Mouse (Mus musculus): ENCODE data around the gene Fgf2. TPM values are rescaled to one million over a fixed set of nuclear protein-coding genes. Genes with fewer than 3 reads are reported as not detected.

The Fgf2 gene
- polyA plus RNA-seq, 1 experiment from 2014 or later, result 4.8 TPM

DNA sequence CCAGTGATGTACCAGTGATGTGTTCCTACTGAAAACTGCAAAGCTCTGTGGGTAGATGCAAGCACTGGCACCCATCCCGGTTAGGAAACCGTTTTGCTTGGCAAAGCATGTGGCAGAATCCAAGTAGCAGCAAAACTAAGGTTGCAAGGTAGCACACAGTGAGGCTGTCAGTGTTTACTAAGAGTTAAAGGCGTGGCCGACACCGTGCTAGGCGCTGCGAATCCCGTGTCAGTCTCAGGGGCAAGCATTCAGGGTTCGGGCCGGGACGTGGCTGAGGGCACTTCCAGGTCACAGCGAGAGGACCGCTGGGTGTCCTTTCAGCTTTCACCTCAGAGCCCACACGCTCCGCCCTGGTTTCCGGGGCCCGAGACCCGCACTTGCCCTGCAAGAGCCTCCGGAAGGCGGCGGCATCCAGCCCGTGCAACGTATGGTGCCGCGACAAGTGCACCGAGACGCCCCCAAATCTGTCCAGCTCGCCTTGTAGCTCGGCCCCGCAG lies 70.9 kb downstream of the Fgf2 start:
- Histone ChIP-seq H3K4me1 (peaks cover 17% of the 10 kb centered on the region), H3K9me3 (replicated peaks) (no peaks in the 10 kb centered on the region), H3K27me3 (no peaks in the 10 kb centered on the region), H3K4me2 (replicated peaks) (peak overlapping the region; percentile 74), H3K36me3 (0 out of 2 replicates have a peak, but pooled peaks cover 3% of the 10 kb centered on the region), H3K27ac (replicated peaks) (peak overlapping the region; percentile 94), H3K9ac (peak overlapping the region; percentile 69), H3K4me3 (replicated peaks) (peak overlapping the region; percentile 95)
- no peak for ATAC-seq (ENCODE audit: insufficient number of reproducible peaks, low FRiP score, low TSS enrichment, low read depth)
- WGBS, result under 1% methylated on average over 30 of the region's 30 CpGs

DNA sequence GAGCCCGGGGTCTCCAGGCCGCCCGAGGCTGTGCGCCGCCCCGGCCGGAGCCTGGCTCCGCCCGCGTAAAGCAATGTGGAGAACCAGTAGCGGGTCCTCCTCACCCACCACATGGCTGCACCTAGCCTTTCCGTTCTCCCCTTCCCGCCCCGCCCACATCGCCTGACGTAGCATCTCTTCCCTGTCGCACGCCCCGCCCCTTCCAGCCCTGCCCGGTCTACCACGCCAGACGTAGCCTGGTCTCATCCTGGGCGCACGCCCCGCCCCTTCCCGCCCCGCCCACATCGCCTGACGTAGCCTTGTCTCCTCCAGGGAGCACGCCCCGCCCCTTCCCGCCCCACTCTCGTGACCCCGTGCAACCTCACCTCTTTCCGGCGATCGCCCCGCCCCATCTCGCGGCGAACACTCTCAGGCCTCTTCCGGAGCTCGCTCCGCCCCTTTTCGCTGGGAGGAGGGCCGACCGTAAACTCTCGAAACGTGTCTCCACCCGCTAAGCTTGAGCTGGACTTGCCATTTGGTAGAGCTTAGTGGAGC lies 71.4 kb downstream of the Fgf2 start, which contains the start of gene Spata5:
Gene Spata5, plus strand, starts transcription at position 439 of the 534 bp plus-strand sequence.
- H3K36me3 ChIP-seq, result 0 out of 2 replicates have a peak, but pooled peaks cover 3% of the 10 kb centered on the region
- peak; percentile 98 for ATAC-seq (ENCODE audit: insufficient number of reproducible peaks, low FRiP score, low TSS enrichment, low read depth)
- H3K4me2 ChIP-seq (replicated peaks), result peak within 1 kb of the TSS; percentile 74
- peaks cover 17% of the 10 kb centered on the region for H3K4me1 ChIP-seq
- peak within 1 kb of the TSS; percentile 95 for H3K4me3 ChIP-seq (replicated peaks)
- H3K9me3 ChIP-seq (replicated peaks), result no peaks in the 10 kb centered on the region
- H3K27me3 ChIP-seq, result no peaks in the 10 kb centered on the region
- peak within 1 kb of the TSS; percentile 94 for H3K27ac ChIP-seq (replicated peaks)
- under 1% methylated on average over 43 of the region's 50 CpGs for WGBS
- peak within 1 kb of the TSS; percentile 69 for H3K9ac ChIP-seq

- H3K9ac ChIP-seq, result peak within 1 kb of the TSS; percentile 69
- under 1% methylated on average over 49 of the region's 50 CpGs for WGBS
- H3K36me3 ChIP-seq, result 0 out of 2 replicates have a peak, but pooled peaks cover 6% of the 10 kb centered on the region
- H3K4me3 ChIP-seq (replicated peaks), result peak within 1 kb of the TSS; percentile 95
- peak; percentile 88 for ATAC-seq (ENCODE audit: insufficient number of reproducible peaks, low FRiP score, low TSS enrichment, low read depth)
- H3K4me2 ChIP-seq (replicated peaks), result peak within 1 kb of the TSS; percentile 74
- H3K9me3 ChIP-seq (replicated peaks), result no peaks in the 10 kb centered on the region
- no peaks in the 10 kb centered on the region for H3K27me3 ChIP-seq
- H3K4me1 ChIP-seq, result peaks cover 17% of the 10 kb centered on the region
- peak within 1 kb of the TSS; percentile 94 for H3K27ac ChIP-seq (replicated peaks)
These were observed 71.9 kb downstream of the Fgf2 start, which contains the start of gene Nudt6 for GRCm38 (mm10) chr3:37420072-37420471. Nudt6 (minus strand) TSS chr3:37420211.

DNA sequence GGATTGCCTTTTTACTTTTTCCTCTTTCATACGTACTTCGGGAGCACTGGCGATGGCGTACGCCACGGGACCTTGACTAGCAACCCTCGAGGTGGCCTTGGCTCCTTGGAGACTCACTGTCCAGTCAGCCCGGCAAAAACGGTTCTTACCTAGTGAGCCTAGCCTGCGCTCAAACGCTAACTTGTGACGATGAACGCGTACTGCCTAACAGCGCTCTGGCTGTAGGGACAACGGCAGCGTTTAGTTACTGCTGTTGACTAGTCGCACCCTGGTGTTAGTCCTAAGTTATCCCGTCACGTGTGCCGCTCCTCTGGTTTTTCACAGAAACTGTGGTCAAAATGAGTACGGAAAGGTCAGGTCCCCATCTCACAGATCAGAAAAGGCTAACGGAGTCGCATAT lies 72.5 kb downstream of the Fgf2 start:
- ATAC-seq (ENCODE audit: insufficient number of reproducible peaks, low FRiP score, low TSS enrichment, low read depth), result no peak
- peak overlapping the region; percentile 95 for H3K4me3 ChIP-seq (replicated peaks)

DNA sequence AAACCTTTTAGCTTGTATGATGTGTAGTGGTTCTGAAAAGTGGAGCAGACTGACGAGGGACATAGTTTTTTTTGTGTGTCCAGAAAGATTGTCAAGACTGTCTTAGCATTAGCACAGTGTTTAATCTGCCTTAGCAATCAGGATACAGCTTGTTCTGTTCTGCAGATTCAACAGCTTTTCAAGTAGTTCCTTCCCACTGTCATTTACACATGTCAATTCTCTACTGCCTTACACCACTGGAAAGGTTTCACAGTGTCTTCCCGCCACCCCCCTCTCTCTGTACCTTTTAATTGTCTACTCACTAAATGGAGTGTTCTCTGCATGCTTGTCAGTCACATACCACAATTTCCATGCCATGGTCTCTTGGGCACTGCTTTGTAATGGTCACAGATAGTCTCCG lies 73.0 kb downstream of the Fgf2 start:
- Histone ChIP-seq H3K9me3 (replicated peaks) (no peaks in the 10 kb centered on the region), H3K27ac (replicated peaks) (0 out of 2 replicates have a peak overlapping the region, but pooled peaks have one; percentile 92), H3K27me3 (no peaks in the 10 kb centered on the region), H3K9ac (peak overlapping the region; percentile 63), H3K4me3 (replicated peaks) (peak overlapping the region; percentile 95), H3K4me2 (replicated peaks) (peak overlapping the region; percentile 72), H3K4me1 (peaks cover 17% of the 10 kb centered on the region), H3K36me3 (peaks cover 9% of the 10 kb centered on the region)
- WGBS, result 5% methylated on average over 3 of the region's 3 CpGs
- ATAC-seq (ENCODE audit: insufficient number of reproducible peaks, low FRiP score, low TSS enrichment, low read depth), result no peak

More for the DNA sequence above, 72.5 kb downstream of the Fgf2 start:
- peak overlapping the region; percentile 63 for H3K9ac ChIP-seq
- peaks cover 17% of the 10 kb centered on the region for H3K4me1 ChIP-seq
- peak overlapping the region; percentile 92 for H3K27ac ChIP-seq (replicated peaks)
- peak overlapping the region; percentile 72 for H3K4me2 ChIP-seq (replicated peaks)
- WGBS, result under 1% methylated on average over 24 of the region's 24 CpGs
- no peaks in the 10 kb centered on the region for H3K27me3 ChIP-seq
- H3K36me3 ChIP-seq, result 0 out of 2 replicates have a peak, but pooled peaks cover 6% of the 10 kb centered on the region
- H3K9me3 ChIP-seq (replicated peaks), result no peaks in the 10 kb centered on the region

DNA sequence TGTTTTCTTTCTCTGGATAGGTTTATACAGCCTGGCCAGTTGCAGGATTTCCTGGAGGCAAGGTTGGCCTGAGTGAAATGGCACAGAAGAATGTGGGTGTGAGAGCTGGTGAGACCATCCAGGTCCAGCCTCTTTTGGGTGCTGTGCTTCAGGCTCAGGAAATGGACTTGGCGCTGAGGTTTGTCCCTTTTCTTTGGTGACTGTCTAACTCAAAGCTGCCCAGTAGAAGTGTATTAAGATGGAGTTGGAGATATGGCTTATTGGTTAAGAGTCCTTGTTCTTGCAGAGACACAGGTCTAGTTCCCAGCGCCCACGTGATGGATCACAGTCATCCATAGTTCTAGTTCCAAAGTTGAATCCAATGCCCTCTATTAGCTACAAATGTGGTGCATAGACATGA lies 77.9 kb downstream of the Fgf2 start:
- H3K9me3 ChIP-seq (replicated peaks), result no peaks in the 10 kb centered on the region
- H3K4me1 ChIP-seq, result peaks cover 6% of the 10 kb centered on the region
- no peak overlapping the region for H3K9ac ChIP-seq
- no peak overlapping the region for H3K4me3 ChIP-seq (replicated peaks)
- no peaks in the 10 kb centered on the region for H3K27me3 ChIP-seq
- no peak overlapping the region for H3K4me2 ChIP-seq (replicated peaks)
- 94% methylated on average over 3 of the region's 3 CpGs for WGBS
- H3K36me3 ChIP-seq, result peaks cover 26% of the 10 kb centered on the region
- no peak overlapping the region for H3K27ac ChIP-seq (replicated peaks)
- no peak for ATAC-seq (ENCODE audit: insufficient number of reproducible peaks, low FRiP score, low TSS enrichment, low read depth)

DNA sequence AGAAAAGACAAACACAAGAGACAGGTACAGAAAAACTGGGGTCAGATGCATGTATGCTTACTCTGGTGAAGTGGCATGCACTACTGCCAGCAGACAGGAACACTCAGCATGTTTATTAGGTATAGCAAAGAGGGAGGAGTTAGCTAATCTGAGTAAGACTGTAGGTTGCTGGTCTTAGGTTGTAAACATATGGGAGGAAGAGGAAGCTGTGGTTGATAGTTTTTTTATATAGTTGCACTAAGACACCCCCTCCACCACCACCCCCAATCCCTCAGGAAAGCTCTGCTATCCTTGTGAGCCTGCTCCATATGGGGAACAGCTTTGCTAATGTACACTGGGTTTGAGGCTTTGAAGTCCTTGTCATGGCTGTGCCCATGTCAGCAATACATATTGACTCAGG lies 82.2 kb downstream of the Fgf2 start:
- H3K36me3 ChIP-seq, result peaks cover 25% of the 10 kb centered on the region

GRCm38 (mm10) chr3:37439770-37440169 lies 91.6 kb downstream of the Fgf2 start:
- no peak for ATAC-seq (ENCODE audit: insufficient number of reproducible peaks, low FRiP score, low TSS enrichment, low read depth)
- WGBS, result 61% methylated on average over 1 of the region's 1 CpGs
- Histone ChIP-seq H3K4me2 (replicated peaks) (no peak overlapping the region), H3K4me3 (replicated peaks) (no peak overlapping the region), H3K27me3 (no peaks in the 10 kb centered on the region), H3K36me3 (0 out of 2 replicates have a peak, but pooled peaks cover 12% of the 10 kb centered on the region), H3K9me3 (replicated peaks) (no peaks in the 10 kb centered on the region), H3K9ac (no peak overlapping the region), H3K27ac (replicated peaks) (no peak overlapping the region), H3K4me1 (no peaks in the 10 kb centered on the region)

More for the DNA sequence above, 82.2 kb downstream of the Fgf2 start:
- Histone ChIP-seq H3K27ac (replicated peaks) (no peak overlapping the region), H3K4me1 (no peaks in the 10 kb centered on the region), H3K27me3 (no peaks in the 10 kb centered on the region), H3K4me3 (replicated peaks) (no peak overlapping the region), H3K4me2 (replicated peaks) (no peak overlapping the region), H3K9ac (no peak overlapping the region), H3K9me3 (replicated peaks) (no peaks in the 10 kb centered on the region)
- no peak for ATAC-seq (ENCODE audit: insufficient number of reproducible peaks, low FRiP score, low TSS enrichment, low read depth)

DNA sequence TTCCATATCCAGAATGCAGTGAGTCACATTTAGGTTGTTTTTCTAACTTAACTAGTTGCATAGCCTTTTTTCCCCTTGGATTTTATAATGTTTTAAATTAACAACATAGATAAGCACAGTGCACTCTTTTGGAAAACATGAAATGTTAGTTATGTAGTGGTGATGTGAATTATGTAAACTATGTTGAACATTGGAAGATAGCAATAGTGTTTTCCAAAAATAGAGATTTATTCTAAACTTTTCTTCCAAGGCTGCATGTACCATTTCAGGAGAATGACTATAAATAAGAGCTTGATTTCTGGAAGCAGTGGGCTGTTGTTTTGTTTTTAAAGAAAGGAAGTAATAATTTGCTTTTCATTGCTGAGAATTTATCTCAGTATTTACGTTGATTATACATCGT lies 95.3 kb downstream of the Fgf2 start:
- WGBS, result 89% methylated on average over 2 of the region's 2 CpGs
- ATAC-seq (ENCODE audit: insufficient number of reproducible peaks, low FRiP score, low TSS enrichment, low read depth), result no peak
- no peak overlapping the region for H3K9ac ChIP-seq

GRCm38 (mm10) chr3:37455992-37456391 lies 107.8 kb downstream of the Fgf2 start:
- WGBS, result 89% methylated on average over 1 of the region's 1 CpGs
- H3K9ac ChIP-seq, result no peak overlapping the region
- no peak for ATAC-seq (ENCODE audit: insufficient number of reproducible peaks, low FRiP score, low TSS enrichment, low read depth)

More for the DNA sequence above, 95.3 kb downstream of the Fgf2 start:
- Histone ChIP-seq H3K9me3 (replicated peaks) (no peaks in the 10 kb centered on the region), H3K27me3 (no peaks in the 10 kb centered on the region), H3K4me1 (no peaks in the 10 kb centered on the region), H3K4me2 (replicated peaks) (no peak overlapping the region), H3K27ac (replicated peaks) (no peak overlapping the region), H3K36me3 (0 out of 2 replicates have a peak, but pooled peaks cover 7% of the 10 kb centered on the region), H3K4me3 (replicated peaks) (no peak overlapping the region)

More at GRCm38 (mm10) chr3:37455992-37456391, 107.8 kb downstream of the Fgf2 start:
- Histone ChIP-seq H3K36me3 (peaks cover 7% of the 10 kb centered on the region; the same call in 1 of the 2 replicates), H3K4me3 (replicated peaks) (no peak overlapping the region), H3K27ac (replicated peaks) (no peak overlapping the region), H3K4me2 (replicated peaks) (no peak overlapping the region), H3K27me3 (no peaks in the 10 kb centered on the region), H3K9me3 (replicated peaks) (no peaks in the 10 kb centered on the region), H3K4me1 (no peaks in the 10 kb centered on the region)
